Mouse (Mus musculus) adrenal gland, postnatal 10 days (tissue): ENCODE results near the gene Arfgap1. TPM values are rescaled to one million over a fixed set of nuclear protein-coding genes. Genes with fewer than 3 reads are reported as not detected.

Experiments
- DNase-seq: peaks from one replicate; pipeline ENCODE4 v3.0.0; 2021; ENCODE audit warnings: mixed read lengths
- long read RNA-seq, 2 experiments: library from polyadenylated mRNA; stranded (forward); transcript quantifications; one replicate each; pipeline ENCODE4 v2.0.0; 2021
- total RNA-seq, 2 experiments: library from RNA; stranded (reverse); gene quantifications; 2 replicates each; pipeline ENCODE4 v1.2.3; 2021

Gene Arfgap1
- total RNA-seq = 10 to 100 TPM; 52.2 to 63.2 TPM
- long read RNA-seq, experiment 1, transcript Arfgap1-201 (14 exons, 2,714 nt) = major isoform, 72 of 133 reads
- long read RNA-seq, experiment 1, partial matches to known transcripts = 7 of 133 reads
- long read RNA-seq, experiment 1, other reads (novel, unspliced or antisense) = 52 of 133 reads
- long read RNA-seq, experiment 2, transcript Arfgap1-201 (14 exons, 2,714 nt) = major isoform, 30 of 77 reads
- long read RNA-seq, experiment 2, partial matches to known transcripts = 9 of 77 reads
- long read RNA-seq, experiment 2, other reads (novel, unspliced or antisense) = 38 of 77 reads

- peak; percentile 96 for DNase-seq
These were observed at the start of gene Arfgap1 for GRCm38 (mm10) chr2:180967010-180967763. Gene Arfgap1 (plus strand): TSS chr2:180967225.

GRCm38 (mm10) chr2:180919913-180920809, 46.9 kb upstream of the Arfgap1 start:
- DNase-seq = peak; percentile 50

- peak; percentile 99 for DNase-seq
These were observed 46.1 kb upstream of the Arfgap1 start, which contains the start of gene Ythdf1 for GRCm38 (mm10) chr2:180920810-180921400. Gene Ythdf1 (minus strand): TSS chr2:180920949.

GRCm38 (mm10) chr2:180922739-180923138, 44.3 kb upstream of the Arfgap1 start:
- peak; percentile 17 for DNase-seq

- DNase-seq = peak; percentile 84
These were observed 41.8 kb upstream of the Arfgap1 start for GRCm38 (mm10) chr2:180925176-180925575.

GRCm38 (mm10) chr2:180928723-180929122, 38.3 kb upstream of the Arfgap1 start, which contains the start of gene Birc7:
Gene Birc7 (plus strand): TSS chr2:180929023.
- DNase-seq = no peak

- no peak for DNase-seq
These were observed 34.6 kb upstream of the Arfgap1 start for GRCm38 (mm10) chr2:180932418-180932817.

GRCm38 (mm10) chr2:180940187-180940586, 26.8 kb upstream of the Arfgap1 start:
- DNase-seq = no peak

- DNase-seq = no peak
These were observed 25.2 kb upstream of the Arfgap1 start for GRCm38 (mm10) chr2:180941869-180942268.

- no peak for DNase-seq
These were observed 17.1 kb upstream of the Arfgap1 start for GRCm38 (mm10) chr2:180949947-180950346.

GRCm38 (mm10) chr2:180952731-180953171, 14.3 kb upstream of the Arfgap1 start:
- DNase-seq = no peak

- DNase-seq = no peak
These were observed 13.4 kb upstream of the Arfgap1 start for GRCm38 (mm10) chr2:180953638-180954037.

- peak; percentile 32 for DNase-seq
These were observed 12.7 kb upstream of the Arfgap1 start, which contains the start of gene Nkain4 for GRCm38 (mm10) chr2:180954061-180955047. Gene Nkain4 (minus strand): TSS chr2:180954699.

GRCm38 (mm10) chr2:180959605-180960004, 7.4 kb upstream of the Arfgap1 start:
- no peak for DNase-seq

GRCm38 (mm10) chr2:180960187-180960586, 6.8 kb upstream of the Arfgap1 start:
- no peak for DNase-seq

- no peak for DNase-seq
These were observed 4.3 kb upstream of the Arfgap1 start for GRCm38 (mm10) chr2:180962616-180963308.

- peak; percentile 87 for DNase-seq
These were observed 3.1 kb upstream of the Arfgap1 start for GRCm38 (mm10) chr2:180963956-180964355.

- no peak for DNase-seq
These were observed 738 bp upstream of the Arfgap1 start for GRCm38 (mm10) chr2:180966092-180966882.

- DNase-seq = no peak
These were observed 14.1 kb downstream of the Arfgap1 start for GRCm38 (mm10) chr2:180981133-180981532.
